In genomic region chr3:22089825-22090224, GRCm38 (mm10) we compare ENCODE assay signal across 13 mouse cellular contexts. TPM values are rescaled to one million over a fixed set of nuclear protein-coding genes. Genes with fewer than 3 reads are reported as not detected.
DNase-seq lines count a peak whose midpoint lies in the region; ATAC-seq and TF ChIP-seq lines count a peak whose summit lies in the region.
"Had no signal": no experiment of that assay in that cellular context is flagged by ENCODE, and none has a peak within 500 bp of the region (broad histone marks: within the 10 kb centered on the region; RNA-seq: fewer than 3 reads in every experiment).

No protein-coding gene starts in this region.

- no peak overlapping the region for H3K4me2 ChIP-seq in liver, embryonic 11.5 days
- H3K4me2 ChIP-seq: limb, embryonic 12.5 days; neural tube, embryonic 12.5 days had no signal

- no peak for TF ChIP-seq EP300 in heart, adult 2 months (IDR thresholded peaks at IDR 0.05; ENCODE audit: insufficient read depth, low read depth, low read length)

- no peaks in the 10 kb centered on the region for H3K9me3 ChIP-seq in liver, embryonic 11.5 days (ENCODE audit: control insufficient read depth, low read length)
- H3K9me3 ChIP-seq: limb, embryonic 12.5 days; neural tube, embryonic 12.5 days had no signal

- ATAC-seq in liver, embryonic 11.5 days (replicated peaks; ENCODE audit: low FRiP score) = no peak
- ATAC-seq in common myeloid progenitor, adult 5-6 weeks (replicated peaks; ENCODE audit: low read depth, poor library complexity, severe bottlenecking) = peak; percentile 14; the same call in 1 of the 2 replicates
- ATAC-seq in neutrophil, adult 5-6 weeks (ENCODE audit: extremely low read depth, insufficient number of reproducible peaks, low FRiP score, poor library complexity, severe bottlenecking) = 0 out of 2 replicates have a peak, but pooled peaks have one; percentile 18
- ATAC-seq: forebrain, embryonic 14.5 days; hindbrain, embryonic 16.5 days had no signal

- TF ChIP-seq CTCF in heart, adult 2 months (IDR thresholded peaks at IDR 0.05) = no peak
- TF ChIP-seq CTCF in liver, adult 2 months (IDR thresholded peaks at IDR 0.05; ENCODE audit: low read depth, low read length) = no peak

- peaks cover 15% of the 10 kb centered on the region for H3K36me3 ChIP-seq in heart, adult 2 months (ENCODE audit: control insufficient read depth, insufficient read depth, low read length)
- H3K36me3 ChIP-seq in liver, adult 2 months (ENCODE audit: control insufficient read depth, insufficient read depth, low read length) = no peaks in the 10 kb centered on the region
- no peaks in the 10 kb centered on the region for H3K36me3 ChIP-seq in liver, embryonic 11.5 days (ENCODE audit: control insufficient read depth, insufficient read depth, low read length)
- H3K36me3 ChIP-seq: neural tube, embryonic 12.5 days had no signal

- 68% methylated on average over 3 of the region's 3 CpGs for WGBS in heart, adult 2 months
- WGBS in liver, adult 2 months = 66% methylated on average over 3 of the region's 3 CpGs
- WGBS in liver, embryonic 11.5 days = 86% methylated on average over 3 of the region's 3 CpGs

- H3K4me1 ChIP-seq in heart, adult 2 months (ENCODE audit: control insufficient read depth, insufficient read depth, low read length) = peaks cover 21% of the 10 kb centered on the region
- peaks cover 22% of the 10 kb centered on the region for H3K4me1 ChIP-seq in liver, adult 2 months (ENCODE audit: control insufficient read depth, insufficient read depth, low read length)
- peaks cover 22% of the 10 kb centered on the region for H3K4me1 ChIP-seq in liver, embryonic 11.5 days (replicated peaks; ENCODE audit: control insufficient read depth, insufficient read depth, low read length)

- H3K9ac ChIP-seq in heart, adult 2 months (ENCODE audit: low read depth, low read length) = no peak overlapping the region
- no peak overlapping the region for H3K9ac ChIP-seq in liver, adult 2 months (ENCODE audit: low read depth, low read length)
- no peak overlapping the region for H3K9ac ChIP-seq in liver, embryonic 11.5 days (ENCODE audit: low read depth, low read length)
- H3K9ac ChIP-seq: limb, embryonic 12.5 days; neural tube, embryonic 12.5 days had no signal

- DNase-seq in heart, adult 2 months = no peak
- no peak for DNase-seq in heart, postnatal 10 days
- DNase-seq in liver, adult 2 months (ENCODE audit: extremely low read depth, low read depth, low spot score) = no peak
- DNase-seq in liver, embryonic 11.5 days (ENCODE audit: low spot score) = no peak
- no peak for DNase-seq in adrenal gland, postnatal 36 days
- DNase-seq in urinary bladder, adult 18-20 months (ENCODE audit: low spot score in 2 of 2) = no peak
- DNase-seq: gastrocnemius, postnatal 25 days had no signal

- H3K4me3 ChIP-seq in heart, adult 2 months = no peak overlapping the region
- no peak overlapping the region for H3K4me3 ChIP-seq in liver, adult 2 months (ENCODE audit: insufficient read depth, low read depth, low read length)
- H3K4me3 ChIP-seq in liver, embryonic 11.5 days (ENCODE audit: low read depth, low read length) = no peak overlapping the region
- H3K4me3 ChIP-seq: limb, embryonic 12.5 days; neural tube, embryonic 12.5 days had no signal

- peaks cover 4% of the 10 kb centered on the region; the same call in 1 of the 2 replicates for H3K79me2 ChIP-seq in heart, adult 2 months (replicated peaks; ENCODE audit: control insufficient read depth, insufficient read depth, low read length)
- H3K79me2 ChIP-seq in liver, adult 2 months (ENCODE audit: control insufficient read depth, insufficient read depth, low read length) = peaks cover 29% of the 10 kb centered on the region; the same call in 1 of the 2 replicates

- intact Hi-C loops in heart, adult 2 months (cut with DNase I) = loop anchor here (5.0 kb wide), 1 partner anchor 52 kb away; no protein-coding TSS in a partner anchor
- intact Hi-C loops in heart, postnatal 10 days (cut with DNase I) = no loop called here

- no peak for TF ChIP-seq POLR2A in heart, adult 2 months (IDR thresholded peaks at IDR 0.05; ENCODE audit: insufficient read depth, low read depth, low read length)
- no peak for TF ChIP-seq POLR2A in liver, adult 2 months (IDR thresholded peaks at IDR 0.05; ENCODE audit: extremely low read depth, insufficient read depth, low read length)

- no peaks in the 10 kb centered on the region for H3K27me3 ChIP-seq in heart, adult 2 months (ENCODE audit: control insufficient read depth, insufficient read depth, low read length)
- H3K27me3 ChIP-seq in liver, adult 2 months (ENCODE audit: control insufficient read depth, insufficient read depth, low read length) = no peaks in the 10 kb centered on the region
- no peaks in the 10 kb centered on the region for H3K27me3 ChIP-seq in liver, embryonic 11.5 days (replicated peaks; ENCODE audit: control insufficient read depth, insufficient read depth, low read length)
- H3K27me3 ChIP-seq: limb, embryonic 12.5 days; neural tube, embryonic 12.5 days had no signal

- H3K27ac ChIP-seq in heart, adult 2 months = peak overlapping the region; percentile 19
- H3K27ac ChIP-seq in liver, adult 2 months (replicated peaks; ENCODE audit: insufficient read depth, low read depth, low read length) = peak overlapping the region; percentile 66
- H3K27ac ChIP-seq in liver, embryonic 11.5 days (ENCODE audit: low read depth, low read length) = no peak overlapping the region
- H3K27ac ChIP-seq: limb, embryonic 12.5 days; neural tube, embryonic 12.5 days had no signal

RNA-seq across cellular contexts. Expression of gene Tbl1xr1, which starts 13.4 kb away (rescaled TPM):
- 10 to 100 TPM; 63.2 to 67.2 TPM for total RNA-seq in heart, adult 2 months (2021)
- polyA plus RNA-seq in heart, adult 2 months (2012; rRNA removed) = 13.5 and 34.8 TPM in 2 replicates
- 10 to 100 TPM; 69.2 to 71.8 TPM for total RNA-seq in heart, postnatal 10 days (2021)
- total RNA-seq in liver, adult 2 months (2014; rRNA removed) = 35.6 and 37.3 TPM in 2 replicates
- polyA plus RNA-seq in liver, adult 2 months (2012; rRNA removed) = 12.6 and 19.4 TPM in 2 replicates
- 19.6 and 21.2 TPM in 2 replicates for polyA plus RNA-seq in liver, embryonic 11.5 days (2014; fragmentation: Nextera tagmentation; extraction: Ambion mirVana)
- 106 and 133 TPM in 2 replicates for total RNA-seq in common myeloid progenitor, adult 5-6 weeks (2017)
- total RNA-seq in neutrophil, adult 5-6 weeks (2017) = 100.0 and 122 TPM in 2 replicates
- 100 to 1,000 TPM in 1 of 2 experiments, 10 to 100 TPM in 1; 70.1 to 109 TPM for total RNA-seq in adrenal gland, postnatal 36 days (2021)
